Mouse (Mus musculus): ENCODE measurements at regions not wholly inside any gene's neighbourhood (a gene's known extent, or its start where the extent isn't known, plus 50 kb on each side); places are given as distances from the start of the nearest gene placed in this dataset.

DNA sequence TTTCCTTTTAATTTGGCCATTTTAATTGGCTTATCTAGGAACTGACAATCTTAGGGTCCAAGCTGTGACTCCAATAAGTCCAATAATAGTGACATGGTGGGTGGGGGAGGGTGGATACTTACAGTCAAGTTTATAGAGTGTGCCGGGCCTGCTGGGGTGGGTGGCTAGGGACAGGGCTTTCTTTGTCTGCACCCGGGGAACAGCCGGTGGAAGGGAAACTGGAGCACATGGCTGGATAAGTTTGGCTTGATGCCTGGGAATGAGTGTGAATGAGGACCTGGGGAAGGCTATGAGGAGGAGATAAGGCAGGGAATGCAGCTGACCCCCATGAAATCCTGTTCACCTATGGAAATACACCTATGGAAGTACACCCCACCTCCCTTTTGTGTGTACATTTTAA is 81.7 kb upstream of the Cers4 start:
- no peak for DNase-seq

DNA sequence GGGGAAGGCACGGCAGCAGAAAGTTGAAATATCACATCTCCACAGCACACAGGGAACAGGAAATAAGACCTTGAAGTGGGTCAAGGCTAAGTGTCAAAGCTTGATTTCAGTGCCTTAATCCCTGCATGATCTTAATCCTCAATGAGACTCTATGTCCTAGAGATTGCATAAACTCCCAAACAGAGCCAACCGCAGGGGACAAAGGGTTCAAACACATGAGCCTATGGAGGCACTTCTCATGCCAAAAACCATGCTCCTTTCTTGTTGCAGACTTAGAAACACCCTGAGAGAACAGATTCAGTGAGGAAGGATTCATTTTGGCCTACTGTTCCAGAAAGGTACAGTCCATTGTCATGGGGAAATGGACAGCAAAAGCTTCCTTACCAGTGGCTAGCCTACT is 81.0 kb upstream of the Cers4 start:
- DNase-seq: no peak

DNA sequence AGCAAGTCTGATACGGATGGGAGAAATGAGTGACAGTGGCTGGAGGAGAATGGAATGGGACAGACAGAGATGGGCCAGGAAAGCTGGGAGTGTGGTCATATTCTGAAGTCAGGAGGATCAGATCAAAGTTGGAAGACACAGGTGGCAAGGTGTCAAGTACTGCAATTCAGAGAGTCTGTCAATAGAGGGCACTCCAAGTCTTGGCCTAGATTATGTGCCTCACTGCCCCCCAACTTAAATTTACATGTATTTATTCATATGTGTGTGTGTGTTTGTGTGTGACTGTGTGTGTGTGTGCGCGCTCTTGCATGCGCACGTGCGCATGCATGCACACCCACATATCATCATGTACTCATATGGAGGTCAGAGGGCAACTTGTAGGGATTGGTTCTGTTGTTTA is 79.6 kb upstream of the Cers4 start:
- peak in 1 of 2 experiments; percentile 37 for DNase-seq

DNA sequence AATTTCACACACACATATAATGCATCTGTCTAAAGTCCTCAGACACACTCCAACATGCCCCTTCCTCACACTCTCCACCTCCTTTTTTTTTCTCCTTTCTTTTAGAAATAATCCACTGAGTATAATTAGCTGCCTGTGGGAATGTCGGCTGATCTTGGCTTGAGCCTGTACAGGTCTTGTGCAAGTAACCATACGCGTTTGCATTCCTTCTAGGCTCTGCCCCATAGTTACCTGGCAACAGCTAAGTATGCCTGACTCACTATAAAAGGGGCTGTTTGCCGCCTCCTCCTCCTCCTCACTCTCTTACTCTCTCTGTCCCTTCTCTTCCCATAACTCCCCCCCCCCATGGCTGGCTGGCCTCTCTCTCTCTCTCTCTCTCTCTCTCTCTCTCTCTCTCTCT is 79.1 kb upstream of the Cers4 start:
- no peak for DNase-seq

DNA sequence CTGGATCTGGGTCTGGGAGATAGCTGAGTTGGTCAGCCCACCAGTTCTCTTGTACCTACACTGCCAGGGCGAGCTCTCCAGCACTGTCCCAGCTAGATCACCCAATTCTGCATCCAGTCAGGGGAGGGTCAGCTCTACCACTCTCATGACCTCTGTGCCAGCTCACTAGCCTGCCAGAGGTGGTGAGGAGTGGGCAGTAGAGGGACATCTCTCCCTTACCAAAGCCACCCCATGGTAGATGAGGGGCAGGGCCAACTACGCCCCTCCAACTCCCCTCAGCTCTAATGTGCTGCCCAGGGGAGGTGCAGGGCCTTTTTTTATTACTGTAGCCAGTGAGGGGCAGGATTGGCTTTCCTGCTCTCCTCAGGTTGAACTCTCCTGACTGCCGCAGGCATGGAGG is 75.7 kb upstream of the Cers4 start:
- DNase-seq: no peak

DNA sequence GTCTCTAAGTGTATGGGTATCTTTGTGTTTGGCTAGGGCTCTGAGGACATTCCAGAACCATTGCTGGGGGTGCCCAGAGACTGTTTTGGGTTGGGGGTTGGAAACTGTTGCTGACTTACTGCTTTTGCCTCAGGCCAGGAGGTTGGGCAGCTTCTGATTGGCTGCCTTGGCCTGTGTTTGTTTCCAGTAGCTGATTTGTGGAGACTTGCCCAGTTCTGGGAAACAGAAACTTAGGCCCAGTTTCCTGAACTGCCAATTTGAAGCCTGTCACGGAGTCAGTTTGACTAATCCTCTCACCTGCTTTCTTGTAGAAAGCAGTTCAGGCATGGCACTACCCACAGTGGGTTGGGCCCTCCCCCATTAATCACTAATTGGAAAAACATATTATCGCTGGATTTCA is 59.7 kb upstream of the Cers4 start:
- no peak for DNase-seq

GRCm38 (mm10) chr8:4436546-4436945 is 56.3 kb upstream of the Cers4 start:
- no peak for DNase-seq
